In the genomic region with DNA sequence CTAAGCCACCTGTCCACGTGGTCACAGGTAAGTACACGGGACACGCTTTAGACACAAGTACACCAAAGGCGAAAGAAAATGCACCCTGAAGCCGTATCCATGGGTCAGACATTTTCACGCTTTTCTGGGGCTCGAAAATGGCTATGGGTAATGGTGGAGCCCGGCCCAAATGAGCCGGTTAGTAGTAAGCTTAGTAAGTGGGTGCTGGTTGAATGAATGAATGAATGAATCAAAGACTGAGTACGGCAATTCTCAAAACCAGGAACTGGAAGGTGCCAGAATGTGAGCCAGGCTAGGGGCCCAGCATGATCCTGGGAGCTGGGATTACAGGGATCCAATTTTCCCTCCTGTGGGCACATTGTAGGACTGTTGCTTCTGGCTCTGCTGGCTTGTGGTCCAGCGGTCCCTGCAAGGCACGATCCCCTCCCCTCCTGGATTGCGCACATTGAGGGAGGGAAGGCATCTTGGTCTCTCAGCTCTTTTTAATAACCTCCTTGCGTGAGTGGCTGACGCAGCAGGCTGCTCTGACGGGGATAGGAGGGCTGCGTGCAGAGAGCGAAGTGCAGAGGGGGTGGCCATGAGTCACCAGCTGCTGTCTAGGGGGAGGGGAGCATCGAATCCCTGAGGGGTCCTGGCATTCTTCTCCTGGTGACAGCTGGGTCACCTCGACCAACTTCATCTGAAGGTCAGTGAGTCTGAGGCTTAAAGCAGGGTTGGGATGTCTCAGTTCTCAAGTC, we compare ENCODE assay signal across 8 mouse cellular contexts. TPM values are rescaled to one million over a fixed set of nuclear protein-coding genes. Genes with fewer than 3 reads are reported as not detected.
DNase-seq lines count a peak whose midpoint lies in the region; ATAC-seq and TF ChIP-seq lines count a peak whose summit lies in the region.

A gene (plus strand): TSS at position 594 of the 737 bp plus-strand sequence.

- peak within 1 kb of the TSS; percentile 37 for H3K4me3 ChIP-seq in intestine, postnatal 0 days (ENCODE audit: low read depth, low read length)
- peak within 1 kb of the TSS; percentile 41 for H3K4me3 ChIP-seq in limb, embryonic 12.5 days (replicated peaks)
- H3K4me3 ChIP-seq in myocyte = peak within 1 kb of the TSS; percentile 58

- peak within 1 kb of the TSS; percentile 46 for H3K9ac ChIP-seq in intestine, postnatal 0 days (ENCODE audit: low read depth, low read length)
- H3K9ac ChIP-seq in limb, embryonic 12.5 days (replicated peaks) = peak within 1 kb of the TSS; percentile 57

- H3K27me3 ChIP-seq in intestine, postnatal 0 days (replicated peaks; ENCODE audit: control insufficient read depth, insufficient read depth, low read length) = no peaks in the 10 kb centered on the region
- no peaks in the 10 kb centered on the region; the same call in 1 of the 2 replicates for H3K27me3 ChIP-seq in limb, embryonic 12.5 days
- H3K27me3 ChIP-seq in myocyte (ENCODE audit: control insufficient read depth, insufficient read depth, insufficient read length) = no peaks in the 10 kb centered on the region

- peak; percentile 39 for TF ChIP-seq POLR2A in myocyte (IDR thresholded peaks at IDR 0.05; ENCODE audit: insufficient read length, low read depth)

- no peak for ATAC-seq in granulocyte monocyte progenitor cell, adult 5-6 weeks (replicated peaks; ENCODE audit: poor library complexity, severe bottlenecking)
- no peak for ATAC-seq in intestine, postnatal 0 days
- ATAC-seq in limb, embryonic 12.5 days (ENCODE audit: insufficient number of reproducible peaks, insufficient read depth, low FRiP score, low TSS enrichment, low read depth) = no peak

- no peaks in the 10 kb centered on the region for H3K9me3 ChIP-seq in intestine, postnatal 0 days (ENCODE audit: control insufficient read depth)
- no peaks in the 10 kb centered on the region for H3K9me3 ChIP-seq in limb, embryonic 12.5 days

- no peak for TF ChIP-seq CTCF in intestine, postnatal 0 days (IDR thresholded peaks at IDR 0.05; ENCODE audit: low read depth)

- peaks cover 20% of the 10 kb centered on the region for H3K79me2 ChIP-seq in myocyte (ENCODE audit: control insufficient read depth, insufficient read depth)

- WGBS in intestine, postnatal 0 days = 18% methylated on average over 20 of the region's 20 CpGs
- 15% methylated on average over 20 of the region's 20 CpGs for WGBS in limb, embryonic 12.5 days

- no peak for DNase-seq in thymus, postnatal 0 days (ENCODE audit: low spot score)
- no peak for DNase-seq in thymus, postnatal 14 days
- peak; percentile 59 for DNase-seq in embryo, embryonic 10 days (ENCODE audit: low spot score)
- no peak for DNase-seq in spleen, adult 18-20 months

- H3ac ChIP-seq in myocyte (ENCODE audit: control insufficient read depth, insufficient read length) = peak within 1 kb of the TSS; percentile 8

- peaks cover 14% of the 10 kb centered on the region for H3K36me3 ChIP-seq in intestine, postnatal 0 days (ENCODE audit: control insufficient read depth, insufficient read depth)
- peaks cover 10% of the 10 kb centered on the region for H3K36me3 ChIP-seq in limb, embryonic 12.5 days
- no peaks in the 10 kb centered on the region for H3K36me3 ChIP-seq in myocyte (ENCODE audit: control insufficient read depth, insufficient read depth)

- H3K27ac ChIP-seq in intestine, postnatal 0 days (ENCODE audit: low read depth, low read length) = peak within 1 kb of the TSS; percentile 60
- H3K27ac ChIP-seq in limb, embryonic 12.5 days = peak within 1 kb of the TSS; percentile 99

- H3K4me1 ChIP-seq in intestine, postnatal 0 days (replicated peaks; ENCODE audit: control insufficient read depth, insufficient read depth, low read length) = peaks cover 23% of the 10 kb centered on the region
- H3K4me1 ChIP-seq in limb, embryonic 12.5 days (replicated peaks) = peaks cover 72% of the 10 kb centered on the region

- peak within 1 kb of the TSS; percentile 82 for H3K4me2 ChIP-seq in intestine, postnatal 0 days (replicated peaks; ENCODE audit: low read depth)
- peak within 1 kb of the TSS; percentile 90 for H3K4me2 ChIP-seq in limb, embryonic 12.5 days
- peak within 1 kb of the TSS; percentile 100 for H3K4me2 ChIP-seq in myocyte (ENCODE audit: low read depth)

TF ChIP-seq in myocyte, 11 proteins besides CTCF, POLR2A, EP300 and RAD21:
- TF ChIP-seq USF1 (IDR thresholded peaks at IDR 0.05; ENCODE audit: low read depth) (no peak), POLR2AphosphoS2 (IDR thresholded peaks at IDR 0.05; ENCODE audit: insufficient read length, low read depth) (no peak), TCF3 (IDR thresholded peaks at IDR 0.05; ENCODE audit: insufficient read length, low read depth) (peak; percentile 36), SRF (IDR thresholded peaks at IDR 0.05; ENCODE audit: control insufficient read depth, insufficient read length, low read depth) (no peak), MAX (IDR thresholded peaks at IDR 0.05; ENCODE audit: low read depth) (no peak), TCF12 (IDR thresholded peaks at IDR 0.05; ENCODE audit: insufficient read depth, poor library complexity, severe bottlenecking) (peak; percentile 65), REST (IDR thresholded peaks at IDR 0.05; ENCODE audit: insufficient read depth, insufficient read length) (no peak), E2F4 (IDR thresholded peaks at IDR 0.05; ENCODE audit: insufficient read depth) (peak; percentile 1), CEBPB (IDR thresholded peaks at IDR 0.05; ENCODE audit: insufficient read depth, poor library complexity, severe bottlenecking) (no peak), MYOD1 (IDR thresholded peaks at IDR 0.05; ENCODE audit: control insufficient read depth in 1 of 3, insufficient read length in 2 of 3, low read depth in 2 of 3) (peak in 2 of 3 experiments; percentile 79 to 95), MYOG (IDR thresholded peaks at IDR 0.05; ENCODE audit: control insufficient read depth in 1 of 3, insufficient read depth in 1 of 3, insufficient read length in 2 of 3, low read depth in 2 of 3) (peak in 2 of 3 experiments; percentile 84 to 95)

RNA-seq across cellular contexts. Expression of the gene that starts here (rescaled TPM):
- polyA plus RNA-seq in thymus, postnatal 0 days (2015; fragmentation: Nextera tagmentation; extraction: Ambion mirVana) = 226 and 376 TPM in 2 replicates
- 25.3 and 70.7 TPM in 2 replicates for total RNA-seq in granulocyte monocyte progenitor cell, adult 5-6 weeks (2014; fragmentation: Nextera tagmentation)
- 36.8 and 40.7 TPM in 2 replicates for total RNA-seq in granulocyte monocyte progenitor cell, adult 5-6 weeks (2017)
- polyA plus RNA-seq in intestine, postnatal 0 days (2015; fragmentation: Nextera tagmentation; extraction: Ambion mirVana) = 222 and 228 TPM in 2 replicates
- polyA plus RNA-seq in limb, embryonic 12.5 days (2016; fragmentation: Nextera tagmentation; extraction: Ambion mirVana) = 166 and 175 TPM in 2 replicates
- 54.2 TPM for polyA plus RNA-seq in myocyte (2012; fragmentation: generic; extraction: Trizol)
